Mouse (Mus musculus): ENCODE measurements around the gene Polr2j. TPM values are rescaled to one million over a fixed set of nuclear protein-coding genes. Genes with fewer than 3 reads are reported as not detected.
"Not testable (repeated sequence)": the region's sequence is repeated elsewhere in the genome, so short reads cannot be mapped to it uniquely, and the experiment has no call there.

The Polr2j gene
- polyA plus RNA-seq, 1 experiment from 2014 or later = 190 TPM

DNA sequence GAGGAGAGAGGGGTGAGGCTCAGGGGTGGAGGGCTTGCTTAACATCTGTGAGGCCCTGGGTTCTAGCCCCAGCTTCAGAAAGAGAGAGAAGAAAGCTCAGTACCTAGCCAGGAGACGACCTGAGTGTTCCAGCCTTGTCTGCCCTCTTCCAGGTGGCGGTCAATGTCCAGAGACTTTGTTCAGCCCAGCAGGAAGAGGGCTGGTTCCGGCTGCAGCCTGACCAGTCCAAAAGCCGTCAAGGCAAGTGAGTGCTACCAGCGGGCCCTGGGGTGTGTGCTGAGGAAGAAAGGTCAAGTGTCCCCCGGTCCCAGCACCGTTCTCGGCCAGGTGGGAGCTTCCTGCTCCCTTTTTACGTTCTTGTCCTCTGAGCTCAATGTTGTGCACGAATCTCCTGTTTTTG lies 17.9 kb upstream of the Polr2j start:
- Histone ChIP-seq H3K9ac (ENCODE audit: low read depth, low read length) (no peak overlapping the region), H3K9me3 (replicated peaks; ENCODE audit: control insufficient read depth, low read length, poor library complexity, severe bottlenecking) (no peaks in the 10 kb centered on the region), H3K27me3 (ENCODE audit: control insufficient read depth, insufficient read depth, low read depth, low read length) (no peaks in the 10 kb centered on the region), H3K27ac (ENCODE audit: low read length) (no peak overlapping the region), H3K4me1 (ENCODE audit: control insufficient read depth, insufficient read depth, low read length) (0 out of 2 replicates have a peak, but pooled peaks cover 3% of the 10 kb centered on the region), H3K4me2 (ENCODE audit: low read length) (no peak overlapping the region), H3K36me3 (ENCODE audit: control insufficient read depth, insufficient read depth, low read length) (no peaks in the 10 kb centered on the region), H3K4me3 (ENCODE audit: low read depth, low read length) (no peak overlapping the region)
- ATAC-seq = no peak
- 89% methylated on average over 10 of the region's 10 CpGs for WGBS

- H3K4me1 ChIP-seq (ENCODE audit: control insufficient read depth, insufficient read depth, low read length) = 0 out of 2 replicates have a peak, but pooled peaks cover 3% of the 10 kb centered on the region
- peak overlapping the region; percentile 53 for H3K27ac ChIP-seq (ENCODE audit: low read length)
- WGBS = 6% methylated on average over 41 of the region's 41 CpGs
- peak; percentile 93 for ATAC-seq
- H3K9ac ChIP-seq (ENCODE audit: low read depth, low read length) = peak overlapping the region; percentile 69
- peaks cover 3% of the 10 kb centered on the region; the same call in 1 of the 2 replicates for H3K36me3 ChIP-seq (ENCODE audit: control insufficient read depth, insufficient read depth, low read length)
- H3K4me2 ChIP-seq (ENCODE audit: low read length) = peak overlapping the region; percentile 78
- H3K4me3 ChIP-seq (ENCODE audit: low read depth, low read length) = peak overlapping the region; percentile 46
- no peaks in the 10 kb centered on the region for H3K9me3 ChIP-seq (replicated peaks; ENCODE audit: control insufficient read depth, low read length, poor library complexity, severe bottlenecking)
- no peaks in the 10 kb centered on the region for H3K27me3 ChIP-seq (ENCODE audit: control insufficient read depth, insufficient read depth, low read depth, low read length)
These were observed 14.2 kb upstream of the Polr2j start for GRCm38 (mm10) chr5:136102099-136102820.

- H3K4me3 ChIP-seq (ENCODE audit: low read depth, low read length) = no peak overlapping the region
- H3K9ac ChIP-seq (ENCODE audit: low read depth, low read length) = no peak overlapping the region
- 90% methylated on average over 5 of the region's 5 CpGs for WGBS
- no peak overlapping the region for H3K4me2 ChIP-seq (ENCODE audit: low read length)
- no peaks in the 10 kb centered on the region for H3K27me3 ChIP-seq (ENCODE audit: control insufficient read depth, insufficient read depth, low read depth, low read length)
- no peak overlapping the region for H3K27ac ChIP-seq (ENCODE audit: low read length)
- H3K4me1 ChIP-seq (ENCODE audit: control insufficient read depth, insufficient read depth, low read length) = 0 out of 2 replicates have a peak, but pooled peaks cover 3% of the 10 kb centered on the region
- H3K9me3 ChIP-seq (replicated peaks; ENCODE audit: control insufficient read depth, low read length, poor library complexity, severe bottlenecking) = no peaks in the 10 kb centered on the region
- H3K36me3 ChIP-seq (ENCODE audit: control insufficient read depth, insufficient read depth, low read length) = peaks cover 3% of the 10 kb centered on the region; the same call in 1 of the 2 replicates
- ATAC-seq = no peak
These were observed 11.9 kb upstream of the Polr2j start for GRCm38 (mm10) chr5:136104511-136104910.

DNA sequence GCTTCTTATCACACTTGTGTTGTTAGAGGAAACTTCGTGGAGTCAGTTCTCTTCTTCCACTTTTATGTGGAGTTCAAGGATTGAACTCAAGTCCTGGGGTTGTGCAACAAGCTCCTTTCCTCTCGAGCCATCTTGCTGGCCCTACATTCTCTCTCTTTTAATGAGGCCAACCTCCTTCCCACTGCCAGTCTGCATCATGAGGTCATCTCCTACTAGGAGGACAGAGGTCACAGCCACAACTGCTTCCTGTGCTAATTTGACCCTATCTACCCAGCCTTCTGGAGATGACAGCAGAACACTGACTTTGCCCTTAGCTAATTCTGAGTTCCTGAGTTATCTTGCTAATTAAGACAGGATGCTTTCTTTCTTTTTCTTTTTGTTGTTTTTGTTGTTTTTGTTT lies 7.9 kb upstream of the Polr2j start:
- H3K27ac ChIP-seq (ENCODE audit: low read length) = no peak overlapping the region
- WGBS = 65% methylated on average over 2 of the region's 2 CpGs

GRCm38 (mm10) chr5:136109042-136109441 lies 7.4 kb upstream of the Polr2j start:
- H3K27ac ChIP-seq (ENCODE audit: low read length) = no peak overlapping the region
- peaks cover 3% of the 10 kb centered on the region; the same call in 1 of the 2 replicates for H3K36me3 ChIP-seq (ENCODE audit: control insufficient read depth, insufficient read depth, low read length)
- no peak overlapping the region for H3K9ac ChIP-seq (ENCODE audit: low read depth, low read length)
- 85% methylated on average over 3 of the region's 3 CpGs for WGBS
- H3K4me1 ChIP-seq (ENCODE audit: control insufficient read depth, insufficient read depth, low read length) = no peaks in the 10 kb centered on the region
- no peak overlapping the region for H3K4me3 ChIP-seq (ENCODE audit: low read depth, low read length)
- no peak overlapping the region for H3K4me2 ChIP-seq (ENCODE audit: low read length)
- H3K9me3 ChIP-seq (replicated peaks; ENCODE audit: control insufficient read depth, low read length, poor library complexity, severe bottlenecking) = no peaks in the 10 kb centered on the region
- ATAC-seq = no peak
- H3K27me3 ChIP-seq (ENCODE audit: control insufficient read depth, insufficient read depth, low read depth, low read length) = no peaks in the 10 kb centered on the region; the same call in 1 of the 2 replicates

More for the DNA sequence above, 7.9 kb upstream of the Polr2j start:
- Histone ChIP-seq H3K9ac (ENCODE audit: low read depth, low read length) (no peak overlapping the region), H3K27me3 (ENCODE audit: control insufficient read depth, insufficient read depth, low read depth, low read length) (no peaks in the 10 kb centered on the region; the same call in 1 of the 2 replicates), H3K9me3 (replicated peaks; ENCODE audit: control insufficient read depth, low read length, poor library complexity, severe bottlenecking) (no peaks in the 10 kb centered on the region), H3K4me3 (ENCODE audit: low read depth, low read length) (no peak overlapping the region), H3K36me3 (ENCODE audit: control insufficient read depth, insufficient read depth, low read length) (peaks cover 3% of the 10 kb centered on the region; the same call in 1 of the 2 replicates), H3K4me2 (ENCODE audit: low read length) (no peak overlapping the region), H3K4me1 (ENCODE audit: control insufficient read depth, insufficient read depth, low read length) (no peaks in the 10 kb centered on the region)
- ATAC-seq = no peak

DNA sequence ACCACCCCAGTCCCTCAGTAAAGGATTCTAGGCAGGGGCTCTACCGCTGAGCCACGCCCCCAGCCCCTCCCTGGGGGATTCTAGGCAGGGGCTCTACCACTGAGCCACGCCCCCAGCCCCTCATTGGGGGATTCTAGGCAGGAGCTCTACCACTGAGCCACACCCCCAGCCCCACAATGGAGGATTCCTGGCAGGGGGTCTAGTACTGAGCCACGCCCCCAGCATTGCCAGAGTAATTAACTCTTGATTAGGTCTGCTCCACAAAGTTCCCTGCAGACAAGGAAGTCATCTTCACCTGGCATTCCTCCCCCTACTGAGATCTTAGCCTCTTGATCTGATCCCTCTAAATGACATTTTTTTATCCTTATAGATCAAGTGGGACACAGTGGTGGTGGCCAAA lies 2.9 kb upstream of the Polr2j start:
- not testable (repeated sequence) for ATAC-seq; H3K4me2 ChIP-seq (ENCODE audit: low read length); H3K27me3 ChIP-seq (ENCODE audit: control insufficient read depth, insufficient read depth, low read depth, low read length); H3K9me3 ChIP-seq (replicated peaks; ENCODE audit: control insufficient read depth, low read length, poor library complexity, severe bottlenecking); H3K36me3 ChIP-seq (ENCODE audit: control insufficient read depth, insufficient read depth, low read length); H3K4me3 ChIP-seq (ENCODE audit: low read depth, low read length); H3K27ac ChIP-seq (ENCODE audit: low read length); H3K9ac ChIP-seq (ENCODE audit: low read depth, low read length)
- WGBS = 47% methylated on average over 2 of the region's 4 CpGs
- peaks cover 20% of the 10 kb centered on the region for H3K4me1 ChIP-seq (ENCODE audit: control insufficient read depth, insufficient read depth, low read length)

- peak overlapping the region; percentile 75 for H3K9ac ChIP-seq (ENCODE audit: low read depth, low read length)
- H3K36me3 ChIP-seq (ENCODE audit: control insufficient read depth, insufficient read depth, low read length) = peaks cover 7% of the 10 kb centered on the region
- H3K27ac ChIP-seq (ENCODE audit: low read length) = peak overlapping the region; percentile 51
- peak; percentile 70 for ATAC-seq
- WGBS = under 1% methylated on average over 22 of the region's 22 CpGs
- peak overlapping the region; percentile 80 for H3K4me2 ChIP-seq (ENCODE audit: low read length)
- peaks cover 20% of the 10 kb centered on the region for H3K4me1 ChIP-seq (ENCODE audit: control insufficient read depth, insufficient read depth, low read length)
- H3K4me3 ChIP-seq (ENCODE audit: low read depth, low read length) = peak overlapping the region; percentile 65
- no peaks in the 10 kb centered on the region for H3K9me3 ChIP-seq (replicated peaks; ENCODE audit: control insufficient read depth, low read length, poor library complexity, severe bottlenecking)
- H3K27me3 ChIP-seq (ENCODE audit: control insufficient read depth, insufficient read depth, low read depth, low read length) = no peaks in the 10 kb centered on the region
These were observed 317 bp downstream of the Polr2j start for GRCm38 (mm10) chr5:136116784-136117112.

DNA sequence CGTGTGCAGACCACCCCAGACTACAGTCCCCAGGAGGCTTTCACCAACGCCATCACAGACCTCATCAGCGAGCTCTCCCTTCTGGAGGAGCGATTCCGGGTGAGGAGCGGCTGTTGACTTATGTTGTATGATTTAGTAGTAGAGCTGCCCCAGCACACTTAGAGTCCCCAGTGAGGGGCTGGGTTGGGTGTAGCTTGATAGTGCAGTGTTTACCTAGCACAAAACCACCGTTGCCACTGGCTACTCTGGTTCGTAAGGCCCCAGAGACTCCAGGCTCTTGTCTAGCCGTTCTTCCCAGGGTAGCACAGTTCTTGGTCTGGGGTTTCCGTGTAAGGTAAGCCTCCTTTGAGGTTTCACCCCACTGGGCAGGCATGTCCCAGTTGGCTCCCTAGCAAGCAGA lies 5.7 kb downstream of the Polr2j start:
- H3K4me2 ChIP-seq (ENCODE audit: low read length) = no peak overlapping the region
- ATAC-seq = no peak
- no peak overlapping the region for H3K4me3 ChIP-seq (ENCODE audit: low read depth, low read length)
- no peak overlapping the region for H3K9ac ChIP-seq (ENCODE audit: low read depth, low read length)
- peaks cover 13% of the 10 kb centered on the region for H3K4me1 ChIP-seq (ENCODE audit: control insufficient read depth, insufficient read depth, low read length)
- no peak overlapping the region for H3K27ac ChIP-seq (ENCODE audit: low read length)
- H3K36me3 ChIP-seq (ENCODE audit: control insufficient read depth, insufficient read depth, low read length) = peaks cover 36% of the 10 kb centered on the region
- 91% methylated on average over 10 of the region's 10 CpGs for WGBS
- H3K9me3 ChIP-seq (replicated peaks; ENCODE audit: control insufficient read depth, low read length, poor library complexity, severe bottlenecking) = no peaks in the 10 kb centered on the region
- H3K27me3 ChIP-seq (ENCODE audit: control insufficient read depth, insufficient read depth, low read depth, low read length) = no peaks in the 10 kb centered on the region

DNA sequence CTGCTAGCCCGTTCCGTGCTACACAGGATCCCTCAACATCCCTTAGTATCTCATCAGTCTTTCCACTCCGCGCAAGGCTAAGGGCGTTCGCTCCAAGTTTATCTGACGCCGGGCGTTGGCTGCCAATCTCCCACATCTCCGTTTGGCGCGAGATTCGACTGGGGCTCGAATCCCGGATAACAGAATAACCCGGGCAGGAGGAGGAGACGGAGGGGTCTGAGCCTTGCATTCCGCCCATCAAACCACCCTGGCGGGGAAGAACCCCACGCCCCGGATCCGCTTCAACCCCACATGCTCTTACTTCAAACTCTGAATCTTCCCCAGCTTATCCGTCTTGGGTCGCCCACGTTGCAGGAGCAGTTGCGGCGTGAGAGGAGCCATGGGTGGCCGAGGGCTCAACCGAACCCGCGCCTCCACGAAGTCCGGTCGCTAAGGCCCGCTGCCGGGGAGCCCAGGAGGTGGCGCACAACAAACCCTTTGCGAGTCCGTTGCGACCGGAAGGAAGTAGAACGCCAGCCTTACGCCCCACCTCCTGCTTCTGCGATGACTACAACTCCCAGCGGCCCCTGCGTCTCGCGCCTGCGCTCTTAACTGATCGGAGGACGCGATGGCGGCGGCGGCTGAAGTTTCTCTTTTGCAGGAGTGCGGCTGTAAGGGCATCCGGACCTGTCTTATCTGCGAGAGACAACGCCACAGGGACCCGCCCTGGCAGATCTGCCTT lies 19.3 kb downstream of the Polr2j start, which contains the start of the genes Lrwd1 and Alkbh4:
Lrwd1 (minus strand) TSS at position 504 of the 721 bp plus-strand sequence.
Alkbh4 (plus strand) TSS at position 576 of the 721 bp plus-strand sequence.
- WGBS = under 1% methylated on average over 60 of the region's 60 CpGs
- peaks cover 23% of the 10 kb centered on the region for H3K4me1 ChIP-seq (ENCODE audit: control insufficient read depth, insufficient read depth, low read length)

More for the DNA sequence above, 19.3 kb downstream of the Polr2j start, which contains the start of the genes Lrwd1 and Alkbh4:
- H3K9ac ChIP-seq (ENCODE audit: low read depth, low read length) = peak within 1 kb of the TSS; percentile 67
- peak; percentile 93 for ATAC-seq
- H3K4me3 ChIP-seq (ENCODE audit: low read depth, low read length) = peak within 1 kb of the TSS; percentile 80
- H3K36me3 ChIP-seq (ENCODE audit: control insufficient read depth, insufficient read depth, low read length) = peaks cover 16% of the 10 kb centered on the region
- peak within 1 kb of the TSS; percentile 71 for H3K4me2 ChIP-seq (ENCODE audit: low read length)
- no peaks in the 10 kb centered on the region for H3K27me3 ChIP-seq (ENCODE audit: control insufficient read depth, insufficient read depth, low read depth, low read length)
- peak within 1 kb of the TSS; percentile 23; the same call in 1 of the 2 replicates for H3K27ac ChIP-seq (ENCODE audit: low read length)
- no peaks in the 10 kb centered on the region for H3K9me3 ChIP-seq (replicated peaks; ENCODE audit: control insufficient read depth, low read length, poor library complexity, severe bottlenecking)
